Mouse (Mus musculus): ENCODE results near the gene Adk.
"Not testable (repeated sequence)": the region's sequence is repeated elsewhere in the genome, so short reads cannot be mapped to it uniquely, and the experiment has no call there.

Gene Adk

GRCm38 (mm10) chr14:21434686-21435085 is 382.3 kb downstream of the Adk start:
- DNase-seq (ENCODE audit: low read depth), result no peak

- no peak for DNase-seq (ENCODE audit: low read depth)
Measured at GRCm38 (mm10) chr14:21439785-21440184, 387.4 kb downstream of the Adk start.

DNA sequence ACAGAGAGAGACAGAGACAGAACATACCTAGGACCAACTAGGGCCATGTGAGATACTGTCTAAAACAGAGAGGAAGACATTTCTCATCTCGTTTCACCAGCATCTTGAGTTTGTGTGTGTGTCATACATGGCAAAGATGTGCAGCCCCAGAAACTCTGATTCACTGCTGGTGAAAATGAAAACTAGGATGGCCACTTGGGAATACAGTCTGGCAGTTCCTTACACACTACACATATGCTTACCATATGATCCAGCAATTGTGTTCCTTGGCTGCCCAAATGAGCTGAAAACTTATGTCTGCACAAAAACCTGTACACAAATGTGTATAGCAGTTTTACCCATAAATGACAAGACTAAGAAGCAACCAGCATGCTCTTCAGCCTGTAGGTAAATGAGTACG is 388.2 kb downstream of the Adk start:
- DNase-seq (ENCODE audit: low read depth), result no peak

DNA sequence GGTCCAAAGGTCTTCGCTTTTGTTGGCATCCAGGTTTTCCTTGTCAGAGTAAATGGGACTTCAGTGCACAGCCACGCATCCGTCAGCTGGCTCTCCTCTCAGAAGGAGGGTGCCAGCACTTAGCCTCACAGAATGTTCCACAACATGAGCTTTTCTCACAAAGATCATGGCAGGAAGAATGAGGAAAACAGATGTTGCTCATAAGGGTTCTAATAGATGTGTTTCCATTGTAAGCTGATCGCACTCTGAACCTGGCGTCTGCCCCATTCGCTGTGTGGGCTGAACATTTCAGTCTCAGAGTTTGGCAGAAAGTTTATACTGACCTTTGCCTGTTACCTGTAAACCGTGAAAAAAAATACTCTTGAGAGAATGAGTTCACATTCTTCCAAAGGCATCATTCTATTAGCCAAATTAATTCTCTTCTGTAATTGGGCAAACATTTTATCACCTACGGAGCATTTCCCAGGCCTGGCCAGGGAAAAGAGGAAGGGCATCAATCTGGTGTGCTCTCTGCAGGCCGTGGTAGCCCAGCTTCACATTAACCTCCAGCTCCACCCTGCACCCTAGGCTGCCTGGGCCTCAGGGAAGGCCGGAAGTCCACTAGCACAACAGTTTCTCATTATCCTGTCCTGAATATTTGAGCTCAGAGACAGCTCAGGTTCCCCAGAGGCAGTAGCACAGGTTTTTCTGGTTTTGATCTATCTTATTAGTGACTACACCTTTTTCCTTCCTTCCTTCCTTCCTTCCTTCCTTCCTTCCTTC is 389.6 kb downstream of the Adk start:
- DNase-seq (ENCODE audit: low read depth), result no peak

DNA sequence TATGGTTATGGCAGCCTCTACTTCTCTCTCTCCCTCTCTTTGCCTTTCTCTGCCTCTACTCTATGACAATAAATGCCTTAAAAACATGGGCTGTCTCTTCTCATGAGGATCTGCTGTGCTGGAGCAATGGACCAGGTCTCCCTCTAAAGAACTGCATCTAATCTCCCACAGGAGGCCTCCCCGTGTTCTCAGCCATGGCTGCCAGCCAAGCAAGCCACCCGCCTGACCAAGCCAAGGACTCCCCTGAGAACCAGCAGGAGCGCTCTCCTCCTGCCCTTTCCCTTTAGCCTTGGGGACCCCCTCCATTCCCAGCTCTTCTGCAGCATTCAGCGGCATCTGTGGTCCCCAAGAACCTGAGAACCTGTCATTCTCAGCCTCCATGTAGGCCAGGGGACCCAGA is 400.2 kb downstream of the Adk start:
- no peak for DNase-seq (ENCODE audit: low read depth)

DNA sequence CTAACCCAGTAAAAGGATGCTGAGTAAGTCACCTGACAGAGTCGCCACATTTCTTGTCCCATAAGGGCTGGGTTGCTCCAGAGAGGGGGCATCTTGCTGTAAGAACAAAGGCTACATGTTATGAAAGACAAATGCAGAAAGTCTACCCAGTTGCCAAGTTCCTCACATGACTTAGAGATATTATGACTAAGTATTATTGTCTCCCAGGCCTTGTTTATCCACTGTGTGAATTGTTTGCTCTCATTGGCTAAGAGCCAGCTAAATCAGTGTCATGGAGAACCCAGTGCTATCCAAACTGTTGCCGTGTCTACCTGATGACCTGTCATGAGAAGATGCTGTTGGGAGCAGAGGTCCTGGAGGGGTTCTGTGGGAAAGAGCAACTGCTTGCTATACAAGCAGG is 401.5 kb downstream of the Adk start:
- no peak for DNase-seq (ENCODE audit: low read depth)

DNA sequence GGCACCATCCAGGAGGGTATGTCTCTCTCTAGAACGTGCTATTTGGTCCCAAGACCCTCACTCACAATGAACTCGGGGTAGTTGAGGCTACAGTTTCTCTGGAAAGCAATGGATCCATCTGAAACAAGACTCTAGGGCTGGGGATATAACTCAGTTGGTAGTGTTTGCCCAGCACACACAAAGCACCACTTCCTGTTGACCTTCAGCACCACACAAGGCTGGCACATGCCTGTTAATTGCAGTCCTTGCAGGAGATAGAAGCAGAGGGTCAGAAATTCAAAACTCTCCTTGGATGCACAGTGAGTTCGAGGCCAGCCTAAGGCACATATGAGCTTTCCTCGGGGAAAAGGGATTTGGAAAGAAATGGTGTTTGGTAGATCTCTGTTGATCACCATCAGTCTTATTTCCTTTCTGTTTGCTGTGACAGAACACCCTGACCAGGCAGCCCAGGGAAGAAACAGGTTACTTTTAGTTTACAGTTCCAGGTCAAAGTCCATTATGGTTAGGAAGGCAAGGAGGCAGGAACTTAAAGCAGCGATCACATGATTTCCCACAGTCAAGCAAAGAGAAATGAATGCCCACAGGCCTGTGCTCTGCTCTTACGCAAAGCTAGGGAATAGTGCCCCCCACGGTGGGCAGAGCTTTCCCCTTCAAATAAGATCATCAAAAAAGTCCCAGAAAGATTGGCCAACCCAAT is 403.4 kb downstream of the Adk start:
- DNase-seq (ENCODE audit: low read depth), result no peak

DNA sequence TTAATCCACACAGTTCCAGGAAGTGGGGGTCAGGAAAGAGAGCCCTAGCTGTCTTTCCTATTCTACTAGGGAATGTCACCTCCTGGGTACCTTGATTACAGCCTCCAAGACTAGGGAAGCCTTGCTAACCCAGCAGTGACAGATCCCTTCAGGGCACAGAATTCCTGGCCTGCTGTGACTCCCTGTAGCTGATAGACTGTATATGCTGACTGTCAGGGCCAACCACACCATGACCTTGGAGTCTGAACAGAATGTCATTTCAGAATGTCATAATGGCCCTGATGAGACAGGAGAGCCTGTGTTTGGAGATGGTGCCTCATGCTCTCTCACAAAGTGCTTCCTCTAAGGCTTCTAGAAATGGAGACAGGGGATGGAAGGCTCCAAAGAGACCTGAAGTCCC is 404.2 kb downstream of the Adk start:
- DNase-seq (ENCODE audit: low read depth), result no peak

GRCm38 (mm10) chr14:21457876-21458275 is 405.5 kb downstream of the Adk start:
- DNase-seq (ENCODE audit: low read depth), result no peak

DNA sequence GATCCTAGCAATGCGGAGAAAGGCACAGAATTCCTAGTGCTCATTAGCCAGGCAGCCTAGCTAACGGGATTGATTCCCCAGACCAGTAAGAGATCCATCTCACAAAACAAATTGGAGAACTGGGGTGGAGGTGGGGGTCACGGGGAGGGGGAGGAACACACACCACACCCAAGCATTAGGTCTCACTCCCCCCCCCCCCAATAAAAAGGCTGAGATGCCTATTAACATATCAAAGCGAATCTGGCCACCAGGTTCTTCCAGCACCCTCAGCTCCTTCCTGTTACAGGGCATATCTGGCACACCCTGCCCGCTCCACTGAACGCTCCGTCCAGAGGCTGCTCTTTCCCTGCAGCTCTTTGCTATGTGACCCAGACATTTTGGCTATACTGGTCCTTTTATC is 406.3 kb downstream of the Adk start:
- DNase-seq (ENCODE audit: low read depth), result no peak

GRCm38 (mm10) chr14:21459163-21459562 is 406.8 kb downstream of the Adk start:
- DNase-seq (ENCODE audit: low read depth), result no peak

DNA sequence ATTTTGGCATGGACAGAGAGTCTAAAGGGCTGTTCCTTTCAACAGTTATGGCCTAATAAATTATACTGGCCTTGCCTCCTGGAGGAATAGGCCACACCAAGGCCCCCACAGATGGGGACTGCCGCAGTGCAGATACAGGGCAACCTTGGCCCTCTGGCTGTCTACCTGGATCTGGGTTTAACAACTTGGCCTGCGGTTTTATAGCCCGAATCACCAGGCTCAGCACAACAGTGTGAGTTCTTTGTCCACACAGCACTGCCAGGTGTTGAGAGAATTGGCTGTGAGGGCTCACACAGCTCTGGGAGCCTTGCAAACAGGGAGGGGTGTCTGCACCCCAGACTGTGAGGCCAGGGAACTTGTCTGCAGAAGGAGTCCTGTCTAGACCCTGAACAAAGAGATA is 410.0 kb downstream of the Adk start:
- DNase-seq (ENCODE audit: low read depth), result no peak

GRCm38 (mm10) chr14:21463117-21463712 is 410.8 kb downstream of the Adk start:
- DNase-seq (ENCODE audit: low read depth), result no peak

GRCm38 (mm10) chr14:21470386-21470785 is 418.0 kb downstream of the Adk start:
- no peak for DNase-seq (ENCODE audit: low read depth)

- DNase-seq (ENCODE audit: low read depth), result no peak
Measured at GRCm38 (mm10) chr14:21471975-21472374, 419.6 kb downstream of the Adk start.

- not testable (repeated sequence) for DNase-seq (ENCODE audit: low read depth)
Measured at GRCm38 (mm10) chr14:21474593-21475132, 422.3 kb downstream of the Adk start.

DNA sequence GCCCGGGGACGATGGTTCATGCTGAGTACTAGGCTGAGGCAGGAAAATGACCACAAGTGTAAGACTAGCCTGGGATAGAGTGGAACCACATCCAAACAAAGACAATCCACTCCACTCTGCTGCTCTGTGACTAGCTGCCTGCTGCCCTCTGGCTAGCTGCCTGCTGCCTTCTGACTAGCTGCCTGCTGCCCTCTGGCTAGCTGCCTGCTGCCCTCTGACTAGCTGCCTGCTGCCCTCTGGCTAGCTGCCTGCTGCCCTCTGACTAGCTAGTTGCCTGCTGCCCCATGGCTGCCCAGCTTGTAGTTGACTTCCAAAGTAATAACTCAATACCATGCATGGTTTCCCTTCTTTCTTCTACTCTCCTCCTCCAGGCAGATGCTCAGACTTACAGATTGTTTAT is 424.8 kb downstream of the Adk start:
- no peak for DNase-seq (ENCODE audit: low read depth)

GRCm38 (mm10) chr14:21479566-21479965 is 427.2 kb downstream of the Adk start:
- no peak for DNase-seq (ENCODE audit: low read depth)

- no peak for DNase-seq (ENCODE audit: low read depth)
Measured at GRCm38 (mm10) chr14:21480191-21480590, 427.8 kb downstream of the Adk start.

DNA sequence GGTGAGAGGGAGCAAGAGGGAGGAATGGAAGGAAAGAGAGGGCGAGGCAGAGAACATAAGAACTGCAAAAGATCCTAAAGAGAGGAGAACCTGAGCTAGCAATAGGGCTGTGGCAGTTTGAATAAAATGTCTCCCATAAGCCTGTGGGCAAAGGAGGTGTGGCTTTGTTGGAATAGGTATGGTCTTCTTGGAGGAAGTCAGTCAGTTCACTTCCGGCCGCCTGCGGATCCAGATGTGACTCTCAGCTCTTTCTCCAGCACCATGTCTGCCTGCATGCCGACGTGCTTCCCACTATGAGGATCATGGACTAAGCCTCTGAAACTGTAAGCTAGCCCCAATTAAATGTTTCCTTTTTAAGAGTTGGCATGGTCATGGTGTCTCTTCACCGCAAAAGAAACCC is 428.9 kb downstream of the Adk start, which contains the start of gene Kat6b:
Gene Kat6b (plus strand): TSS at position 204 of the 400 bp plus-strand sequence.
- no peak for DNase-seq (ENCODE audit: low read depth)

- DNase-seq (ENCODE audit: low read depth), result no peak
Measured at GRCm38 (mm10) chr14:21484199-21484598, 431.8 kb downstream of the Adk start.

DNA sequence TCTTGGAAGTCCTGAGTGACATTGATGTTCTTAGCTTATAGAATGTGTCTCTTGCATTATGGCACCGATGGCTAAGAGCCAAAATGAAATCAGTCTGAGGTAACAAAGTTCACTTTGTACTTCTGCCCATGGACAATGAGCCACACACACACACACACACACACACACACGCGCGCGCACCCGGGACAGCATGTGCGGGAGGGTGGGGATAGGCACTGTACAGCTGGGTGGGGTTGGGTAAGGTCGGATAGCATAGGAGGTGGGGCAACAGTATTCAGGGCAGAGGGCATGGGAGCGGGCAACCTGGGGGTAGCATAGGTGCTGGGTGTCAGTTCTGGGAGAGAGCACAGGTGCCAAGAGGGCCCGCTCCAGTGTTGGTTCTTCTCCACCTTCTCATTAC is 432.3 kb downstream of the Adk start:
- no peak for DNase-seq (ENCODE audit: low read depth)

- DNase-seq (ENCODE audit: low read depth), result no peak
Measured at GRCm38 (mm10) chr14:21485961-21486520, 433.7 kb downstream of the Adk start.
